In the genomic region with DNA sequence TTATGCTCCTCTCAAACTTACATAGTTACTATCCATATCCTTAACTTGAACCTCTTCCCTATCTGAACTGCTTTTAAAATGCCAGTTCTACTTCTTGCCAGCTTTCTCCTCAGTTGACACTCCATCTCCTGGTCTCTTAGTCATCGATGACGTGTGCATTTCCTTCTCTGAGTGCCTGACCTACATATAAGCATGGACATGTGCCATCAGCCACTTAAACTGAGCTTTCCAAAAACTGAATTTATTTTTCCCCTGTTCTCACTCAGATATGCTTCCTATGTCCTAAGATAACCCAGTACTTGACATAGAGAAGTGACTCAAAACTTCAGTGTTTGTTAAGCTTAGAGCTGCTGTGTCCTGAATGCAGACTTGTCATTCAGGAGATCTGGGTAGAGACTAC, we compare ENCODE assay signal across 14 mouse cellular contexts.
A peak's percentile ranks its signal among the peaks of the same experiment; 100 is the strongest.
DNase-seq lines count a peak whose midpoint lies in the region; ATAC-seq lines count a peak whose summit lies in the region.
"Had no signal": no experiment of that assay in that cellular context is flagged by ENCODE, and none has a peak within 500 bp of the region (broad histone marks: within the 10 kb centered on the region; RNA-seq: fewer than 3 reads in every experiment).

No protein-coding gene starts in this region.

- no peaks in the 10 kb centered on the region for H3K4me1 ChIP-seq in heart, embryonic 12.5 days (replicated peaks)
- H3K4me1 ChIP-seq in lung, embryonic 16.5 days (replicated peaks; ENCODE audit: control insufficient read depth, insufficient read depth, low read length): no peaks in the 10 kb centered on the region
- H3K4me1 ChIP-seq in kidney, embryonic 15.5 days: no peaks in the 10 kb centered on the region
- H3K4me1 ChIP-seq: heart, embryonic 15.5 days; hindbrain, embryonic 15.5 days; limb, embryonic 12.5 days had no signal

- WGBS in heart, embryonic 12.5 days: 43% methylated on average over 2 of the region's 2 CpGs
- 27% methylated on average over 2 of the region's 2 CpGs for WGBS in lung, embryonic 16.5 days
- WGBS in kidney, embryonic 15.5 days: 76% methylated on average over 2 of the region's 2 CpGs

- H3K4me3 ChIP-seq in heart, embryonic 12.5 days: no peak overlapping the region
- no peak overlapping the region for H3K4me3 ChIP-seq in lung, embryonic 16.5 days (ENCODE audit: low read length)
- no peak overlapping the region for H3K4me3 ChIP-seq in kidney, embryonic 15.5 days (replicated peaks)
- H3K4me3 ChIP-seq: heart, embryonic 15.5 days; hindbrain, embryonic 15.5 days; limb, embryonic 12.5 days had no signal

- ATAC-seq in heart, embryonic 12.5 days (ENCODE audit: insufficient number of reproducible peaks, low FRiP score): no peak
- ATAC-seq in lung, embryonic 16.5 days (ENCODE audit: low read depth): 0 out of 2 replicates have a peak, but pooled peaks have one; percentile 36
- ATAC-seq in common myeloid progenitor, adult 5-6 weeks (replicated peaks; ENCODE audit: low read depth, poor library complexity, severe bottlenecking): peak; percentile 36; the same call in 1 of the 2 replicates
- no peak for ATAC-seq in kidney, embryonic 15.5 days (replicated peaks; ENCODE audit: low FRiP score)
- ATAC-seq: activated CD4-positive, CD25-positive, alpha-beta regulatory T cell, adult 4 months had no signal

- H3K27me3 ChIP-seq in heart, embryonic 12.5 days (replicated peaks): no peaks in the 10 kb centered on the region
- no peaks in the 10 kb centered on the region for H3K27me3 ChIP-seq in lung, embryonic 16.5 days (ENCODE audit: control insufficient read depth, insufficient read depth, low read depth, low read length)
- no peaks in the 10 kb centered on the region for H3K27me3 ChIP-seq in kidney, embryonic 15.5 days
- H3K27me3 ChIP-seq: CH12.LX; heart, embryonic 15.5 days; hindbrain, embryonic 15.5 days; limb, embryonic 12.5 days had no signal

- no peaks in the 10 kb centered on the region for H3K36me3 ChIP-seq in heart, embryonic 12.5 days
- no peaks in the 10 kb centered on the region for H3K36me3 ChIP-seq in lung, embryonic 16.5 days (ENCODE audit: control insufficient read depth, insufficient read depth, low read length)
- H3K36me3 ChIP-seq in kidney, embryonic 15.5 days: no peaks in the 10 kb centered on the region
- H3K36me3 ChIP-seq: heart, embryonic 15.5 days; hindbrain, embryonic 15.5 days; limb, embryonic 12.5 days had no signal

- no peak overlapping the region for H3K9ac ChIP-seq in heart, embryonic 12.5 days
- H3K9ac ChIP-seq in lung, embryonic 16.5 days (ENCODE audit: low read length): no peak overlapping the region
- no peak overlapping the region for H3K9ac ChIP-seq in kidney, embryonic 15.5 days
- H3K9ac ChIP-seq: heart, embryonic 15.5 days; hindbrain, embryonic 15.5 days; limb, embryonic 12.5 days had no signal

- DNase-seq in heart, adult 18-20 months: peak; percentile 2
- no peak for DNase-seq in lung, postnatal 25 days (ENCODE audit: low spot score)
- peak; percentile 31 for DNase-seq in NIH3T3 (ENCODE audit: low read depth)
- DNase-seq: kidney, postnatal 14 days had no signal

- no peaks in the 10 kb centered on the region for H3K9me3 ChIP-seq in heart, embryonic 12.5 days (replicated peaks)
- H3K9me3 ChIP-seq in lung, embryonic 16.5 days (ENCODE audit: control insufficient read depth, low read length): no peaks in the 10 kb centered on the region
- H3K9me3 ChIP-seq in kidney, embryonic 15.5 days (replicated peaks): no peaks in the 10 kb centered on the region
- H3K9me3 ChIP-seq: heart, embryonic 15.5 days; hindbrain, embryonic 15.5 days; limb, embryonic 12.5 days had no signal

- no peak overlapping the region for H3K4me2 ChIP-seq in heart, embryonic 12.5 days
- H3K4me2 ChIP-seq in lung, embryonic 16.5 days (ENCODE audit: low read depth, low read length): no peak overlapping the region
- H3K4me2 ChIP-seq in kidney, embryonic 15.5 days: no peak overlapping the region
- H3K4me2 ChIP-seq: heart, embryonic 15.5 days; hindbrain, embryonic 15.5 days; limb, embryonic 12.5 days; midbrain, embryonic 11.5 days had no signal

- no peak overlapping the region for H3K27ac ChIP-seq in heart, embryonic 12.5 days (ENCODE audit: poor library complexity, severe bottlenecking)
- no peak overlapping the region for H3K27ac ChIP-seq in lung, embryonic 16.5 days (ENCODE audit: low read length)
- no peak overlapping the region for H3K27ac ChIP-seq in kidney, embryonic 15.5 days
- H3K27ac ChIP-seq: heart, embryonic 15.5 days; hindbrain, embryonic 15.5 days; limb, embryonic 12.5 days had no signal

Comparison
In these comparisons a context has a peak if more than half of its experiments do, and no peak if none do; other contexts are left out.
1. ATAC-seq: peak in lung, embryonic 16.5 days (single experiment) and common myeloid progenitor, adult 5-6 weeks (single experiment); none in heart, embryonic 12.5 days (single experiment) and kidney, embryonic 15.5 days (single experiment).